Mouse (Mus musculus): ENCODE results near the gene Draxin.

The Draxin gene

GRCm38 (mm10) chr4:148114758-148115391 lies 15.6 kb downstream of the Draxin start:
- peak; percentile 94 for DNase-seq (ENCODE audit: low spot score)

- DNase-seq (ENCODE audit: low spot score) = no peak
Observed at GRCm38 (mm10) chr4:148112519-148112918, 18.0 kb downstream of the Draxin start.

GRCm38 (mm10) chr4:148109215-148109614 lies 21.3 kb downstream of the Draxin start:
- DNase-seq (ENCODE audit: low spot score) = no peak

- no peak for DNase-seq (ENCODE audit: low spot score)
Observed at GRCm38 (mm10) chr4:148108565-148109100, 21.9 kb downstream of the Draxin start.

DNA sequence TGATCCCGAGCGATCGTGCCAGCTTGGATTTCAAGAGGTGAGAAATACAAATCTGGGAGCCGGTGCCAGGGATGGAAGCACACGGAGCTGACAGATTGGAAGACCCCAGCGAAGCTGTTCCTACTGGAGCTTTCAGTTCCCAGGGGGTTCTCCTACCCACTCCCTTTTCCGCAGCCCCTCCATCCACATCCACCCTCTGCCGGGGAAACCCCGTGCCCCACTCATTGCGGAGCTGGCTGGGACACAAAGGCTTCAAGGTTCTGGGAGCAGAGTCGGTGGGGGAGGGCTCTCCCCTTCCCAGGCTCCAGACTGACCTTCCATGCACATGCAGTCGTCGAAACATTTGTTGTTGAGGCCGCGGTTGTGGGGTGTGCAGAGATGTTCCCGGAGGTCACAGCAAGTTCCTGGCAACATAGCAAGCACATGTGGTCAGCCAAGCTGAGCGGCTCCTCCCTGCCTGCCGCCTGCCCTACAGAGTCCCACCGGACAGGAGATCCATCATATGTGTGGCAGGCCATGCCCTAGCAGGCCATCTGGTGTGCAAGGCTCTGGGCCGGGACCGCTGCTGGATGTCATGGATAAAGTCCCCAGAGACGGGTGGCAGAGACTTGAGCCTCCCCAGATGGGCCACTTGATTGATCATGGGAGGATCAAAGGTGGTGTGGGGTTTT lies 22.7 kb downstream of the Draxin start:
- peak; percentile 69 for DNase-seq (ENCODE audit: low spot score)

- no peak for DNase-seq (ENCODE audit: low spot score)
Observed at GRCm38 (mm10) chr4:148104146-148104545, 26.4 kb downstream of the Draxin start.

GRCm38 (mm10) chr4:148101801-148102527 lies 28.5 kb downstream of the Draxin start:
- DNase-seq (ENCODE audit: low spot score) = peak; percentile 78

- no peak for DNase-seq (ENCODE audit: low spot score)
Observed at GRCm38 (mm10) chr4:148098666-148099065, 31.8 kb downstream of the Draxin start.

DNA sequence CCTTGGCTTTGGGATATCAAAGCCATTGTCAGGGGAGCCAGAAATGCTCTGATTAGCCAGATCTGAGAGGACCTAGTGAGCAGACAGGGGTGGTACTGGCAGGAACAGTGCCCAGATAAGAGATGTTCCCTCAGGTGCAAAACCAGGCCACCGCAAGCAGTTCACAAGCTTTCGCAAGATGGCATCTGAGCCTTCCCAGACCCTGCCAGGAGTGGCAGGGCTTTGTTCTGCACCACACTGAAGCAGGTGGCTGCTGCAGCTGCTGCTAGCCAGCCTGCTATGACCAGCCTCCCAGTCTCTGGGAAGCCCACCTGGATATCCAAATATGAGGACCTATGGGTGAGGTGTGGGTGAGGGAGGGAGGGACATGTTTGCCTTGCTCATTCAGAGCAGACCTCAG lies 32.6 kb downstream of the Draxin start:
- no peak for DNase-seq (ENCODE audit: low spot score)

GRCm38 (mm10) chr4:148095081-148095480 lies 35.4 kb downstream of the Draxin start:
- DNase-seq (ENCODE audit: low spot score) = no peak

GRCm38 (mm10) chr4:148094161-148094560 lies 36.3 kb downstream of the Draxin start:
- no peak for DNase-seq (ENCODE audit: low spot score)

- no peak for DNase-seq (ENCODE audit: low spot score)
Observed at GRCm38 (mm10) chr4:148092551-148093271, 37.8 kb downstream of the Draxin start.

DNA sequence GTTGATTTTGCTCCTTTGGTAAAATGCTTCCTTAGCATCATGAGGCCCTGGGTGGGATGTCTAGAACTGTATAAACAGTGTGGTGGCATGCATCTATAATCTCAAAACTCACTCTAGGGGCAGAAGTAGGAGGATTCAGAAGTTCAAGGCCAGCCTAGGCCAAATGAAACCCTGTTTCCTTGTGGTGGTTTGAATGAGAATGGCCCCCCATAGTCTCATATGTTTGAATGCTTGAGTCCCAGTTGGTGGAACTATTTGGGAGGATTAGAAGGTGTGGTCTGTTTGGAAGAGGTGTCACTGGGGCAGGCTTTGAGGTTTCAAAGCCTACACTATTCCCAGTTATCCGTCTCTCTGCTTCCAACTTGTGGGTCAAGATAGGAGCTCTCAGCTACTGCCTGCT lies 39.3 kb downstream of the Draxin start:
- no peak for DNase-seq (ENCODE audit: low spot score)

DNA sequence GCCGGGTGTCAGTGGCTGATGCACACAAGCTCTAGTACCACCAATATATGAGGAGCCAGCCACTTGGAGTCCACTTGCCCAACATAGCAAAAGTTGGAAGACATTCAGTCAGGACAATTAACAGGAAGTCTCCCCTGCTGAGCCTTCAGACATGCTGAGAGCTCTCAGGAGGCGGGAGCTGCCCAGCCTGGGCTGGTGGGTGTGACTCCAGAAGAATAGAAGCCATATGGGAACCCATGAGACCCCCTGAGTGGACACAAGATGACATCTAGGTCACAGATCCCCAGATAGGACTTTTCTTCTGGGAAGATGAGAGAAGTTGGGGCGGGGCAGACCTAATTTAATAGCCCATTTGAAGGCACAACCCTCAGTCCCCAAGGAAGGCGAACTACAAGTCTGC lies 41.3 kb downstream of the Draxin start:
- no peak for DNase-seq (ENCODE audit: low spot score)

GRCm38 (mm10) chr4:148087907-148088527 lies 42.5 kb downstream of the Draxin start, which contains the start of gene Agtrap:
Gene Agtrap (minus strand): TSS chr4:148088031.
- peak; percentile 95 for DNase-seq (ENCODE audit: low spot score)

DNA sequence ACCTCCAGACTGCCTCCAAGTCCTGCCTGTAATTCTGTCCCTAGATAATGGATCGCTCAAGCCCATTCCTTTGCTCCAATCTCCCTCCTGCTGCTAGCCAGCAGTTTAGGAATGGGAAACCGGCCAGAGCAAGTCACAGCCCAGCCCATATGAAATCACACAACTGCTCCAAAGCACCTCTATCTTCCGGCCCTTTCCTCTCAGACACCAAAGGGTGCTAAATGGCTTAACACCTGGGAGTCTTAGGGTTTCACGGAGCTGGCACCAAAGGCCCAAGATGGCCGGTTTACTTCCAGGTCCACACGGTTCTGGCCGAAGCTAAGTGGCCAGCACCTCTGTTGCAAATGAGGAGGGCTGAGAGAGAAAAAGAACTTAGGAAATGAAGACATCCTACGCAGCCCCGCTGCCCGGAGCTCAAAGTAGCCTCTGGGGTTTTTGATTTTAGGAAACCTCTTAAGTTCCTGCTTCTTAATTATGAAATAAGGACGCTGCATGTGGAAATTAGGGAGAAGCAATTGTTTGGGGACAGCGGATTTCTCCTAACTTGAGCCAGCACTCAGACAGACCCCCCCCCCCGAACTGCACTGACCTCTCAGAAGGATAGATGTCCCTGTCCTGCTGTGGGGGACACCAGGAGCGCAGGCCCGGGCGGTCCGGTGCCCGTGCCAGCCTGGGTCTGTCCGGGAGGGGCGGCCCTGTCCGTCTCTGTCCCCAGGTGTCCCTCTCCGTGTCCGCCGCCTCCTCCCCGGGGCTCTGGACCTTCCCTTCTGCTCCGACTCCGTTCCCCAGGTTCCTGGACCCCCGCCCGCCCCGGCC lies 43.2 kb downstream of the Draxin start:
- DNase-seq (ENCODE audit: low spot score) = peak; percentile 52

DNA sequence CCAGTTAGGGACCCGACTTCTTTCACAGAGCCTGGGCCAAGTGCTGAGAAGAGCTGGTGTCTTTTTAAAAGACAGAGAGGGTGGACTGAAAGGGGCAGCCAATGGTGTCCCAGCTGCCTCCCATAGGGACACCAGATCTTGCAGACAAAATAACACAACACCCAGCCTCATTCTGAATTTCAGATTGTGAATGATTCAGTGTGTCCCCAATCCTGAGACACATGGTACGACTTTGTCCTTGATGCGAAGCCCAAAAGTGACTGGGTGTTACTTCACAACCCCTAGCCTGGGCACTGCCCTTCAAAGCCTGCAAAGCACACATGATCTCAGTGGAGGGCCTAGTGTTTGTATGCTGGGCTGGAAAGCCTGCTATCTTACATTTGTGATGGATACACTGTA lies 44.6 kb downstream of the Draxin start:
- no peak for DNase-seq (ENCODE audit: low spot score)

- DNase-seq (ENCODE audit: low spot score) = no peak
Observed at GRCm38 (mm10) chr4:148085131-148085906, 45.2 kb downstream of the Draxin start.

DNA sequence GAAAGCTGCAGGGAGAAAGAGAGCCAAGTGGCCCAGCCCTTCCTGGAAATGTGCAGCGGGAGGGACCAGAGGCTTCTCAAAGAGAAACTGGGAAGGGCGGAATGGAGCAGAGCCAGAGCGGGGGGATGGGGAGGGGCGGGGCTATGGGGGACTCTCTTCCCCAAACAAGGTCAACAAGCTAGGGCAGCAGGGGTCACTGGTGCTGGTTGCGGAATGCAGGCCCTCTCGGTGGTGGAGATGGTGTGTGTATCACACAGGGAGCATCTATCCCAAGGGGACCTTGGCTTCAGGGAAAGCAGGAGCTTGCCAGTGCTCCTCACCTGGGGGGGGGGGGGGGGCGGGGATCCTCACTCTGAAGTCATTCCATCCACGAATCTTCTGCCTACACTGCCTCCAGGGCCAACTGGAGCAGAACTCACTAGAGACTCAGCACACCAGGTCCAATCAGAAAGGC lies 46.2 kb downstream of the Draxin start:
- DNase-seq (ENCODE audit: low spot score) = peak; percentile 82

All from embryo, embryonic 10.5 days (tissue).